ENCODE assay signal across 21 mouse cellular contexts in genomic region chr2:125073056-125073780, GRCm38 (mm10). TPM values are rescaled to one million over a fixed set of nuclear protein-coding genes. Genes with fewer than 3 reads are reported as not detected.
DNase-seq lines count a peak whose midpoint lies in the region; ATAC-seq and TF ChIP-seq lines count a peak whose summit lies in the region.
"Had no signal": no experiment of that assay in that cellular context is flagged by ENCODE, and none has a peak within 500 bp of the region (broad histone marks: within the 10 kb centered on the region; RNA-seq: fewer than 3 reads in every experiment).

No protein-coding gene starts in this region.

- no peak overlapping the region for H3K4me2 ChIP-seq in embryonic facial prominence, embryonic 14.5 days (ENCODE audit: low read depth, low read length)
- H3K4me2 ChIP-seq in kidney, embryonic 14.5 days (replicated peaks; ENCODE audit: low read depth, low read length), result no peak overlapping the region
- no peak overlapping the region for H3K4me2 ChIP-seq in hindbrain, postnatal 0 days (ENCODE audit: low read depth, low read length)
- H3K4me2 ChIP-seq: embryonic facial prominence, embryonic 15.5 days; hindbrain, embryonic 13.5 days; limb, embryonic 13.5 days had no signal

- WGBS in embryonic facial prominence, embryonic 14.5 days, result 70% methylated on average over 3 of the region's 3 CpGs
- 83% methylated on average over 3 of the region's 3 CpGs for WGBS in embryonic facial prominence, embryonic 10.5 days
- 85% methylated on average over 3 of the region's 3 CpGs for WGBS in kidney, embryonic 14.5 days
- WGBS in hindbrain, postnatal 0 days, result 80% methylated on average over 3 of the region's 3 CpGs

- H3K9ac ChIP-seq in embryonic facial prominence, embryonic 14.5 days (ENCODE audit: low read depth, low read length), result no peak overlapping the region
- no peak overlapping the region for H3K9ac ChIP-seq in kidney, embryonic 14.5 days (ENCODE audit: low read depth, low read length)
- no peak overlapping the region for H3K9ac ChIP-seq in hindbrain, postnatal 0 days (replicated peaks; ENCODE audit: low read length)
- H3K9ac ChIP-seq: embryonic facial prominence, embryonic 15.5 days; hindbrain, embryonic 13.5 days; limb, embryonic 13.5 days; liver, embryonic 14.5 days had no signal

- DNase-seq in embryonic facial prominence, embryonic 14.5 days (ENCODE audit: low spot score), result peak; percentile 22
- no peak for DNase-seq in embryonic facial prominence, embryonic 10.5 days (ENCODE audit: low spot score)
- peak; percentile 19 to 61 for DNase-seq in kidney, postnatal 36 days
- DNase-seq in heart, adult 8-10 months (ENCODE audit: low spot score), result peak; percentile 31
- peak; percentile 9 for DNase-seq in heart, postnatal 25 days (ENCODE audit: low spot score)
- no peak for DNase-seq in hindbrain, postnatal 0 days (ENCODE audit: low spot score)
- DNase-seq in right cerebral cortex, adult 18-20 months, result no peak
- DNase-seq: adrenal gland, postnatal 14 days; cerebellum, postnatal 10 days; gastrocnemius, adult 2 months; midbrain, embryonic 14.5 days; thymus, postnatal 36 days had no signal

- no peak overlapping the region for H3K27ac ChIP-seq in embryonic facial prominence, embryonic 14.5 days (replicated peaks; ENCODE audit: low read depth, low read length)
- no peak overlapping the region for H3K27ac ChIP-seq in embryonic facial prominence, embryonic 10.5 days (replicated peaks)
- no peak overlapping the region for H3K27ac ChIP-seq in kidney, embryonic 14.5 days (ENCODE audit: low read depth, low read length)
- H3K27ac ChIP-seq in hindbrain, postnatal 0 days, result no peak overlapping the region
- H3K27ac ChIP-seq: embryonic facial prominence, embryonic 15.5 days; gastrocnemius, adult 2 months; hindbrain, embryonic 13.5 days; limb, embryonic 13.5 days; liver, embryonic 14.5 days had no signal

- TF ChIP-seq CTCF in hindbrain, postnatal 0 days (IDR thresholded peaks at IDR 0.05; ENCODE audit: low read depth), result no peak

- H3K27me3 ChIP-seq in embryonic facial prominence, embryonic 14.5 days (replicated peaks; ENCODE audit: control insufficient read depth, insufficient read depth, low read length), result no peaks in the 10 kb centered on the region
- H3K27me3 ChIP-seq in embryonic facial prominence, embryonic 10.5 days (replicated peaks; ENCODE audit: low read depth, poor library complexity, severe bottlenecking), result no peaks in the 10 kb centered on the region
- no peaks in the 10 kb centered on the region for H3K27me3 ChIP-seq in kidney, embryonic 14.5 days (ENCODE audit: control insufficient read depth, insufficient read depth, low read length)
- H3K27me3 ChIP-seq in hindbrain, postnatal 0 days (ENCODE audit: insufficient read depth, low read length), result no peaks in the 10 kb centered on the region
- H3K27me3 ChIP-seq: embryonic facial prominence, embryonic 15.5 days; hindbrain, embryonic 13.5 days; limb, embryonic 13.5 days had no signal

- ATAC-seq in embryonic facial prominence, embryonic 14.5 days (ENCODE audit: low read depth), result no peak
- ATAC-seq in kidney, embryonic 14.5 days (ENCODE audit: low FRiP score, low TSS enrichment), result no peak
- no peak for ATAC-seq in hindbrain, postnatal 0 days
- ATAC-seq: activated CD4-positive, CD25-positive, alpha-beta regulatory T cell, adult 4 months; CD4-positive, CD25-positive, alpha-beta regulatory T cell, adult 4 months; intestine, embryonic 16.5 days had no signal

- H3K4me1 ChIP-seq in embryonic facial prominence, embryonic 14.5 days (ENCODE audit: control insufficient read depth, insufficient read depth, low read length), result no peaks in the 10 kb centered on the region
- H3K4me1 ChIP-seq in embryonic facial prominence, embryonic 10.5 days, result no peaks in the 10 kb centered on the region
- H3K4me1 ChIP-seq in kidney, embryonic 14.5 days (ENCODE audit: control insufficient read depth, insufficient read depth, low read length), result no peaks in the 10 kb centered on the region
- no peaks in the 10 kb centered on the region for H3K4me1 ChIP-seq in hindbrain, postnatal 0 days (ENCODE audit: insufficient read depth, low read length)
- H3K4me1 ChIP-seq: embryonic facial prominence, embryonic 15.5 days; hindbrain, embryonic 13.5 days; limb, embryonic 13.5 days had no signal

- no peaks in the 10 kb centered on the region for H3K9me3 ChIP-seq in embryonic facial prominence, embryonic 14.5 days (ENCODE audit: control insufficient read depth, low read length)
- no peaks in the 10 kb centered on the region for H3K9me3 ChIP-seq in embryonic facial prominence, embryonic 10.5 days
- H3K9me3 ChIP-seq in kidney, embryonic 14.5 days (ENCODE audit: control insufficient read depth, low read length), result no peaks in the 10 kb centered on the region
- H3K9me3 ChIP-seq in hindbrain, postnatal 0 days (ENCODE audit: low read length), result no peaks in the 10 kb centered on the region
- H3K9me3 ChIP-seq: embryonic facial prominence, embryonic 15.5 days; hindbrain, embryonic 13.5 days; limb, embryonic 13.5 days had no signal

- no peaks in the 10 kb centered on the region for H3K36me3 ChIP-seq in embryonic facial prominence, embryonic 14.5 days (ENCODE audit: control insufficient read depth, insufficient read depth, low read length)
- no peaks in the 10 kb centered on the region; the same call in 1 of the 2 replicates for H3K36me3 ChIP-seq in embryonic facial prominence, embryonic 10.5 days (replicated peaks)
- H3K36me3 ChIP-seq in kidney, embryonic 14.5 days (ENCODE audit: control insufficient read depth, insufficient read depth, low read length), result no peaks in the 10 kb centered on the region
- H3K36me3 ChIP-seq in hindbrain, postnatal 0 days (ENCODE audit: insufficient read depth, low read length), result no peaks in the 10 kb centered on the region
- H3K36me3 ChIP-seq: embryonic facial prominence, embryonic 15.5 days; hindbrain, embryonic 13.5 days; limb, embryonic 13.5 days had no signal

- intact Hi-C loops in heart, postnatal 25 days (cut with DNase I), result no loop called here

- H3K4me3 ChIP-seq in embryonic facial prominence, embryonic 14.5 days (ENCODE audit: low read depth, low read length), result no peak overlapping the region
- no peak overlapping the region for H3K4me3 ChIP-seq in embryonic facial prominence, embryonic 10.5 days
- no peak overlapping the region for H3K4me3 ChIP-seq in kidney, embryonic 14.5 days (ENCODE audit: low read length)
- H3K4me3 ChIP-seq in hindbrain, postnatal 0 days (ENCODE audit: low read length), result no peak overlapping the region
- H3K4me3 ChIP-seq: embryonic facial prominence, embryonic 15.5 days; gastrocnemius, adult 2 months; hindbrain, embryonic 13.5 days; limb, embryonic 13.5 days; myocyte had no signal

RNA-seq across cellular contexts. Expression of gene Slc24a5, which starts 5.3 kb away (rescaled TPM):
- polyA plus RNA-seq in embryonic facial prominence, embryonic 14.5 days (2014; fragmentation: Nextera tagmentation; extraction: Ambion mirVana), result 7.0 and 7.5 TPM in 2 replicates
- 3.7 and 7.8 TPM in 2 replicates for polyA plus RNA-seq in embryonic facial prominence, embryonic 10.5 days (2016; fragmentation: Nextera tagmentation; extraction: Ambion mirVana)
- 3.9 and 7.4 TPM in 2 replicates for polyA plus RNA-seq in kidney, embryonic 14.5 days (2014; fragmentation: Nextera tagmentation; extraction: Ambion mirVana)
- 1 to 10 TPM in 1 of 4 experiments, under 1 TPM in 3; 0.30 to 1.0 (median 0.52) TPM for total RNA-seq in heart, adult 8-10 months (2022)
- 1 to 10 TPM in 1 of 2 experiments, under 1 TPM in 1; 0.81 to 1.3 TPM for total RNA-seq in heart, postnatal 25 days (2021)
- total RNA-seq in hindbrain, postnatal 0 days (2014; rRNA removed), result 1.4 and 2.5 TPM in 2 replicates
- 6.6 and 6.7 TPM in 2 replicates for polyA plus RNA-seq in hindbrain, postnatal 0 days (2015; fragmentation: Nextera tagmentation; extraction: Ambion mirVana)
- total RNA-seq: gastrocnemius, adult 2 months had no signal

RNA-seq across cellular contexts. Expression of gene Myef2, which starts 50.2 kb away (rescaled TPM):
- polyA plus RNA-seq in embryonic facial prominence, embryonic 14.5 days (2014; fragmentation: Nextera tagmentation; extraction: Ambion mirVana), result 92.6 and 101 TPM in 2 replicates
- polyA plus RNA-seq in embryonic facial prominence, embryonic 10.5 days (2016; fragmentation: Nextera tagmentation; extraction: Ambion mirVana), result 155 and 158 TPM in 2 replicates
- 118 and 142 TPM in 2 replicates for polyA plus RNA-seq in kidney, embryonic 14.5 days (2014; fragmentation: Nextera tagmentation; extraction: Ambion mirVana)
- 1 to 10 TPM; 4.2 to 7.0 (median 5.4) TPM for total RNA-seq in heart, adult 8-10 months (2022)
- 1 to 10 TPM; 6.4 to 9.1 TPM for total RNA-seq in heart, postnatal 25 days (2021)
- 52.7 and 54.4 TPM in 2 replicates for total RNA-seq in hindbrain, postnatal 0 days (2014; rRNA removed)
- polyA plus RNA-seq in hindbrain, postnatal 0 days (2015; fragmentation: Nextera tagmentation; extraction: Ambion mirVana), result 153 and 161 TPM in 2 replicates

Comparison
In these comparisons a context has a peak if more than half of its experiments do, and no peak if none do; other contexts are left out.
1. DNase-seq: peak in embryonic facial prominence, embryonic 14.5 days (single experiment), kidney, postnatal 36 days (2 of 2), heart, adult 8-10 months (single experiment) and heart, postnatal 25 days (single experiment); none in embryonic facial prominence, embryonic 10.5 days (single experiment), hindbrain, postnatal 0 days (single experiment) and right cerebral cortex, adult 18-20 months (single experiment).